Mouse (Mus musculus) 3134 (cell line): ENCODE measurements around the gene Hist1h4d.
"Not testable (repeated sequence)": the region's sequence is repeated elsewhere in the genome, so short reads cannot be mapped to it uniquely, and the experiment has no call there.

Source experiments
- DNase-seq: peaks from one replicate; pipeline ENCODE4 v3.0.0-alpha.2; 2011; ENCODE audit warnings: low spot score; ENCODE audit not compliant: insufficient read length; ENCODE audit errors: extremely low read depth

Gene Hist1h4d

GRCm38 (mm10) chr13:23581408-23582218 is at the start of gene Hist1h4d:
Gene Hist1h4d (plus strand): TSS chr13:23581598.
- peak; percentile 98 for DNase-seq

GRCm38 (mm10) chr13:23532262-23533075 is 48.9 kb upstream of the Hist1h4d start:
- DNase-seq = no peak

DNA sequence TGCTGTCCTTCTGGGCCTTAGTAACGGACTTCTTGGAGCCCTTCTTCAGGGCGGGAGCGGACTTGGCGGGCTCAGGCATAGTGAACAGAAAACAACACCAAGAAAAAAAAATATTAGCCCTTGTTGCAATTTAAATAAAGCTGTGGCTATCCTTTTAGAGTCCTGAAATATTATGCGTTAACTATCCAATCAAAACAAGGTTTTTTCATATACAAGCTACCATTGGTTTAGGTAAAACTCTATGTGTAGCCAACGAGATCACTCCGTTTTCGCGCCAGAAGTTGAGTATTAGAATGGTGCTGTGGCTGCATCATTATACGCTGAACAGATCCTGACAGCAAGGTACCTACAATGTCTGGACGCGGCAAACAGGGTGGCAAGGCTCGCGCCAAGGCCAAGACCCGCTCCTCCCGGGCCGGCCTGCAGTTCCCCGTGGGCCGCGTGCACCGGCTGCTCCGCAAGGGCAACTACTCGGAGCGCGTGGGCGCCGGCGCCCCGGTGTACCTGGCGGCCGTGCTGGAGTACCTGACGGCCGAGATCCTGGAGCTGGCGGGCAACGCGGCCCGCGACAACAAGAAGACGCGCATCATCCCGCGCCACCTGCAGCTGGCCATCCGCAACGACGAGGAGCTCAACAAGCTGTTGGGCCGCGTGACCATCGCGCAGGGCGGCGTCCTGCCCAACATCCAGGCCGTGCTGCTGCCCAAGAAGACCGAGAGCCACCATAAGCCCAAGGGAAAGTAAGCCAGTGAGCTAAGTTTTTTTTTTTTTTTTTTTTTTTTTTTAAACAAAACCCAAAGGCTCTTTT is 47.6 kb upstream of the Hist1h4d start, which contains the start of gene Hist1h2af:
Gene Hist1h2af (plus strand): TSS at position 347 of the 808 bp plus-strand sequence.
- DNase-seq = peak; percentile 85

GRCm38 (mm10) chr13:23534368-23535131 is 46.8 kb upstream of the Hist1h4d start:
- no peak for DNase-seq

- peak; percentile 95 for DNase-seq
Observed at GRCm38 (mm10) chr13:23535137-23536075, 46.0 kb upstream of the Hist1h4d start, which contains the start of gene Hist1h3g. Gene Hist1h3g (plus strand): TSS chr13:23535422.

DNA sequence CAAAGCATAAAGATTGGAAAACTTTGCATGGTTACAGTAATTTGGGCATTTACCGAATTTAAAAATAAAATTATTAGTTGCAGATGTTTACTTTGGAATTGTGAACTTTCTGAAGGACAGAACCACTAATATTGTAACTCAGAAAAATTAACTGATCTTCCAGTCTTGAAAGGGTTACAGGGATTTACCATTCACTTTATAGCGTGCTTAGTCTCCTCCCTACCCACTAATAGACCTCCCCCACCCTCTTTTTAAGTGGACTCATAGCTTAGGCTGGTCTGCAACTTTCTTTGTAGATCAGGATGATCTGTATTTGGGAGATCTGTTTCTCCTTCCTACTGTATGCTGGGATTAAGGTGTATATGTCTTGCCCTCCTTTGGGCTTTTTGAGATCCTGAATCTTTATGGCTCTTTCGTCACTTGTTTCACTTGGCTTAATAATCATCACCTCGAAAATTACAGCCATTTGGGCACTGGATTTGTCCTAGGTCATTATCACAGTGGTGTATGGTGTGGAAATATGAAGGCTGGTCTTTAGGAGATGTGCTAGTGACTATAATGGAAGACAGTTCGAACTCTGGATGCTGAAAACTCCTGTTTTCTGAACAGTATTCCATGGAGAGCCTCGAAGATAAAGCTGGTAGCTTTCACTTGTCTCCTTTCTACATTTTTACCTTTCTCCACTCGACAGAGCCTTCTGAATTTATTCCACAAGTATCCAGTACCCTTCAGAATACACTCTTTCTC is 45.1 kb upstream of the Hist1h4d start:
- no peak for DNase-seq

GRCm38 (mm10) chr13:23537006-23537710 is 44.2 kb upstream of the Hist1h4d start:
- DNase-seq = no peak

DNA sequence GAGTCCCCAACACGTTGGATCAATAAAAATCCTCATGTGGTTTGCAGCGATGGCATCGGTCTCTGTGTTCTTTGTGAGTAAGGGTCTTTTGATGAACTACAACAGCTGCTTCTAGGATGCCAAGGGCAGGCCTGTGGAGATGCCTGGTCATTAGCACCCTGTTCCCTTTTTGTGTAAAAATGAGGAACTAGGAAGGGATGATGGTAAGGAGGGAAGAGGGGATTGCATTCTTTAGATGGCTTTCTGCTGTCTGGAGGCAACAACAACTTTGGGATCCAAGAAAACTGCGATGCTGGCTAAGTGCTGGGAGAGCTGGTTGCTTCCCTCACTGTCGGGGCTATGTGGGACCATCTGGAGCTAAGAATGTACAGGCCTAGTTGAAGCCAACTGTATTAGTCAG is 43.1 kb upstream of the Hist1h4d start:
- no peak for DNase-seq

- DNase-seq = not testable (repeated sequence)
Observed at GRCm38 (mm10) chr13:23539821-23540220, 41.6 kb upstream of the Hist1h4d start.

- DNase-seq = no peak
Observed at GRCm38 (mm10) chr13:23541497-23541896, 39.9 kb upstream of the Hist1h4d start.

DNA sequence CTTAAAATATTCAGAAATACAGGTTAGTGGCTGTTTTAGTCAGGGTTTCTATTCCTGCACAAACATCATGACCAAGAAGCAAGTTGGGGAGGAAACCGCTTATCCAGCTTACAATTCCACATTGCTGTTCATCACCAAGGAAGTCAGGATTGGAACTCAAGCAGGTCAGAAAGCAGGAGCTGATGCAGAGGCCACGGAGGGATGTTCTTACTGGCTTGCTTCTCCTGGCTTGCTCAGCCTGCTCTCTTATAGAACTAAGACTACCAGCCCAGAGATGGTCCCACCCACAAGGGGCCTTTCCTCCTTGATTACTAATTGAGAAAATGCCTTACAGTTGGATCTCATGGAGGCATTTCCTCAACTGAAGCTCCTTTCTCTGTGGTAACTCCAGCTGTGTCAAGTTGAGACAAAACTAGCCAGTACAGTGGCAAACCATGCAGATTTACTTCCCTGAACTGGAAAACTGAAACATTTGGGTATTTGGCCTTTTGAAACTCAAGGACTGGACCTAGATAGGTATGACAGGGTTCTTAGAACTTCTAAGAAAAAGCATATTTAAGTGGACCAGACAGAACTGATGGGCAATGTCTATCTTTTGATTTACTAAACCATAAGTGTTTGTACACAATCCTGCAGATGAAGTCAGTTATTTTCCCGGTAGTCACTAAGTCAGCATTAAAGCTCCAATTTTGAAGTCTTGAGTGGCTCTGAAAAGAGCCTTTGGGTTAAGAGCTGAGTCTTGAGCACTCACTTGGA is 39.0 kb upstream of the Hist1h4d start:
- DNase-seq = peak; percentile 69

GRCm38 (mm10) chr13:23542999-23543607 is 38.3 kb upstream of the Hist1h4d start, which contains the start of gene Hist1h2bh:
Gene Hist1h2bh (minus strand): TSS chr13:23543392.
- peak; percentile 88 for DNase-seq

- peak; percentile 92 for DNase-seq
Observed at GRCm38 (mm10) chr13:23543965-23544786, 37.2 kb upstream of the Hist1h4d start, which contains the start of gene Hist1h3f. Gene Hist1h3f (plus strand): TSS chr13:23544052.

GRCm38 (mm10) chr13:23544787-23545120 is 36.6 kb upstream of the Hist1h4d start:
- not testable (repeated sequence) for DNase-seq

GRCm38 (mm10) chr13:23546694-23547093 is 34.7 kb upstream of the Hist1h4d start:
- DNase-seq = no peak
